Mouse (Mus musculus) limb, embryonic 13.5 days (tissue): ENCODE results near the gene Mmp13. TPM values are rescaled to one million over a fixed set of nuclear protein-coding genes. Genes with fewer than 3 reads are reported as not detected.
"Not testable (repeated sequence)": the region's sequence is repeated elsewhere in the genome, so short reads cannot be mapped to it uniquely, and the experiment has no call there.

Experiments
- ATAC-seq: fragments of 200-750 bp; cut with Nextera tagmentation; 2 replicates; pipeline ENCODE4 v1.8.0; 2017; ENCODE audit warnings: low read depth, moderate number of reproducible peaks, moderate TSS enrichment; ENCODE audit not compliant: low FRiP score
- H3K27ac ChIP-seq: fragments of 300-500 bp; sonication (generic); 2 replicates; pipeline ENCODE4 v1.5.1; 2015; ENCODE audit warnings: inconsistent platforms, mild to moderate bottlenecking, moderate library complexity
- H3K27me3 ChIP-seq: fragments of 300-500 bp; sonication (generic); 2 replicates; pipeline ENCODE4 v1.6.1; 2015; ENCODE audit warnings: mild to moderate bottlenecking, inconsistent platforms
- H3K36me3 ChIP-seq: fragments of 300-500 bp; sonication (generic); 2 replicates; pipeline ENCODE4 v1.6.1; 2015; ENCODE audit warnings: inconsistent platforms, mild to moderate bottlenecking, moderate library complexity
- H3K4me1 ChIP-seq: fragments of 300-500 bp; sonication (generic); 2 replicates; pipeline ENCODE4 v1.6.1; 2015; ENCODE audit warnings: inconsistent platforms
- H3K4me2 ChIP-seq: fragments of 300-500 bp; sonication (generic); replicated peaks from 2 replicates; pipeline ENCODE4 v1.6.1; 2015; ENCODE audit warnings: inconsistent platforms, mild to moderate bottlenecking, moderate library complexity
- H3K4me3 ChIP-seq: fragments of 300-500 bp; sonication (generic); 2 replicates; pipeline ENCODE4 v1.5.1; 2015; ENCODE audit warnings: moderate library complexity, mild to moderate bottlenecking, inconsistent platforms
- H3K9ac ChIP-seq: fragments of 300-500 bp; sonication (generic); 2 replicates; pipeline ENCODE4 v1.6.1; 2015; ENCODE audit warnings: mild to moderate bottlenecking, inconsistent platforms
- H3K9me3 ChIP-seq: fragments of 300-500 bp; sonication (generic); 2 replicates; pipeline ENCODE4 v1.6.1; 2016; ENCODE audit warnings: inconsistent platforms
- WGBS: fragments of 180-500 bp; shearing (Covaris S2); methylation state at CpG from one replicate; pipeline ENCODE4 v1.1.7; 2015; 5-methylcytosine and 5-hydroxymethylcytosine counted together
- polyA plus RNA-seq: library from polyadenylated mRNA; unstranded; fragments of >200 nt; fragmentation: Nextera tagmentation; extraction: Ambion mirVana; gene quantifications from 2 replicates; pipeline ENCODE4 v1.2.1, GENCODE M21; 2015

Mmp13 gene
- polyA plus RNA-seq = 0.14 TPM in 1 of 2 replicates, not detected in the other

DNA sequence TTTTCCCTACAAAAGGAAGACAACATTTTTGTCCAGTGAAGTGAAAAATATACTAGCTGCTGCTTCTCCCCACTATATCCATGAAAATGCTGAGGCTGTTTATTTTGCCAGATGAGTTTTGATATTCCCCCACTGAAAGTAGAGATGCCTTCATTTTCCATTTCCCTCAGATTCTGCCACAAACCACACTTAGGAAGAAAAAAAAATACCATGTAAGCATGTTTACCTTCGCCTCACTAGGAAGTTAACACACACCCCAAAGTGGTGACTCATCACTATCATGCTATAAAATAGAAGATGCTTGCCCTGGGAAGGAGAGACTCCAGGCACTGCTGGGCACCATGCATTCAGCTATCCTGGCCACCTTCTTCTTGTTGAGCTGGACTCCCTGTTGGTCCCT lies at the start of gene Mmp13:
Gene Mmp13 (plus strand): TSS at position 301 of the 400 bp plus-strand sequence.
- Histone ChIP-seq H3K27ac (no peak within 1 kb of the TSS), H3K9ac (no peak within 1 kb of the TSS), H3K4me3 (no peak within 1 kb of the TSS), H3K9me3 (no peaks in the 10 kb centered on the region), H3K4me2 (no peak within 1 kb of the TSS), H3K27me3 (no peaks in the 10 kb centered on the region), H3K36me3 (no peaks in the 10 kb centered on the region), H3K4me1 (no peaks in the 10 kb centered on the region)
- ATAC-seq = no peak
- 73% methylated on average over 1 of the region's 1 CpGs for WGBS

DNA sequence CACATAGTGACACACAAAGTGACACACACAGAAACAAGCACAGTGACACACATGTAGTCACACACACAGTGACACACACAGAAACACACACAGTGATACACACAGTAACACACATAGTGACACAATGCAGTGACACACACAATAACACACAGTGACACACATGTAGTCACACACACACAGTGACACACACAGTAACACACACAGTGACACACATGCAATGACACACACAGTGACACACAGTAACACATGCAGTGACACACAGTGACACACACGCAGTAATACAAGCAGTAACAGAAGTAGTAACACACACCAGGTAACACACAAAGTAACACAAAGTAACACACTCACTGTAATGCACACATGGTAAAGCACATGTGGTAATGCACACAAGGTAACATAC lies 33.7 kb upstream of the Mmp13 start:
- Histone ChIP-seq H3K9ac (no peak overlapping the region), H3K4me2 (no peak overlapping the region), H3K4me3 (no peak overlapping the region), H3K36me3 (no peaks in the 10 kb centered on the region), H3K9me3 (no peaks in the 10 kb centered on the region), H3K4me1 (no peaks in the 10 kb centered on the region), H3K27me3 (no peaks in the 10 kb centered on the region), H3K27ac (no peak overlapping the region)
- WGBS = 97% methylated on average over 1 of the region's 1 CpGs
- no peak for ATAC-seq

DNA sequence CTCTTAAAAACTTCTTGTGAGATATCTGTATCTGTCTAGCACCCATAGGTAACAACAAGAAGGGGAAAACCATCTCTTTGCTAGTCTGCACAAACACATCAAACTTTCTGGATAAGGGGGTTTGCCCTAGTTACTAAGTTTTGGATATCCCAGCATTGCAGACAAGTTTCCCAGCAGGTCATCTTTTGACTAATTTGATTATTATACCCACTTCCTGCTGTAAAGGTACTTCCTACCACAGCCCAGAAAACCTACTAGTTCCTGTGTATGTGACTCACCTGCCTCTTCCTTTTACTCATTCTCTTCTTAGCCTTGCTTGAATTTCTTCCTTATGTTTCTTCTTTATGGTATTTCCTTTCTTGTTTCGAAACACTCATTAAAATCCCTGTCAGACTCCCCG lies 32.3 kb upstream of the Mmp13 start:
- H3K27me3 ChIP-seq = no peaks in the 10 kb centered on the region
- no peak for ATAC-seq
- H3K27ac ChIP-seq = no peak overlapping the region
- no peak overlapping the region for H3K4me2 ChIP-seq
- 69% methylated on average over 2 of the region's 2 CpGs for WGBS
- H3K4me3 ChIP-seq = no peak overlapping the region
- no peaks in the 10 kb centered on the region for H3K4me1 ChIP-seq
- H3K36me3 ChIP-seq = no peaks in the 10 kb centered on the region
- H3K9ac ChIP-seq = no peak overlapping the region
- H3K9me3 ChIP-seq = no peaks in the 10 kb centered on the region

DNA sequence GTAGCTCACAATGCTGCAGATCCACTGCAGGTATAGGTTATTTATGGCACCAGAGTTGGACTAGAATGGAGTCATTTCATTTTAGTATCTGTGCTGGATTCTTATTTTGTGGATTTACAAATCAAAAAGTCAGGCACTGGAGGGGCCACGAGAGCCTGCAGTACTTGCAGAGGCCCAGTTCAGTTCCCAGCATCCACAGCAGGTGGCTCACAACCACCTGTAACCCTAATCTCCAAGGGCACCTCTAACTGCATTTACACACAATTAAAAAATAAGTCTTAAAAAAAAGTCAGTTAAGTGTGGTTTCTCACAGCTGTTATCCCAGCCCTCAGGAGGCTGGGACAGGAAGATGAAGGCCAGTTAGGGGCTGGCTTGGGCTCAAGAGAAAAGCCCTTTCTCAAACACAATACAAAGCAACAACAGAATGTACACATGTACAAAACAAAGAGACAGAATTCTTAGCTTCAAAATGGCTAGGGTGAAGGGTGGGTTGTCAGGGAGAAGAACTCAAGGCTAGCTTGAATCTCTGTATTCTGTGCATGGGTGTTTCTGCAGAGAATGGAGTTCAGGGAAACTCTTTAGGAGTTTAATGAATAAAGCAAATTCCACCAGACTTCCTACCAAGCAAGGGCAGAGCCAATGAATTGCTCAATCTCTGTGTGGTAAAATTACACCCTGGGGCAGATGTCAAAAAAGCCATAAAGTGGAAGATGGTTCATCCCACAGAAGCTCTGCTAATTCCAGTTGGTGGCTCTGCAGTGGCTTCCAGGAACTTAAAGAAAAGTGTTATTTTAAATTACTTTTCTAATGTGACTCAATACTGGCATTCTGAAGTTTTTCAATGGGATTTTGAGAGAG lies 19.3 kb upstream of the Mmp13 start:
- no peaks in the 10 kb centered on the region for H3K4me1 ChIP-seq
- no peaks in the 10 kb centered on the region for H3K36me3 ChIP-seq
- ATAC-seq = no peak
- no peak overlapping the region for H3K27ac ChIP-seq
- no peak overlapping the region for H3K4me3 ChIP-seq
- no peak overlapping the region for H3K9ac ChIP-seq
- H3K9me3 ChIP-seq = no peaks in the 10 kb centered on the region
- H3K27me3 ChIP-seq = no peaks in the 10 kb centered on the region
- 43% methylated on average over 1 of the region's 1 CpGs for WGBS
- no peak overlapping the region for H3K4me2 ChIP-seq

DNA sequence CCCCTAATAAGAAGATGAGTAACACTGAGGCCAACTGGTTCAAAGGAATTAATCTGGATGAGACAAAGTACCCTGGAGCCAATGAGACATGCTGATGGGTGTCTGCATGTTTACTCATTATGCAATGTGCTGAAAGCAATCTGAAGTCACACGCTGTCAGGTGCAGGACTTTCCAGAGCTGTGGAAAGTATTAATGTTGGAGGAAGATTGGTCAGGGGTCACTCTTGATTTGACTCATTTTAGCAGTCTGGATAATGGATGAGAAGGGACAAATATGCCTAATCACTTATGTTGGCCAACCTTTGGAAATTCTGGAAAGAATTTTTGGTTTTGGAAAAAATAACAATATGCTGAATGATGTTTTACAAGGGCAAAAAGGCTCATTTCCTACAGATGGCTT lies 10.6 kb upstream of the Mmp13 start:
- no peaks in the 10 kb centered on the region for H3K9me3 ChIP-seq
- H3K27ac ChIP-seq = no peak overlapping the region
- H3K4me3 ChIP-seq = no peak overlapping the region
- H3K9ac ChIP-seq = no peak overlapping the region
- ATAC-seq = no peak
- H3K4me2 ChIP-seq = no peak overlapping the region
- no peaks in the 10 kb centered on the region for H3K27me3 ChIP-seq
- H3K36me3 ChIP-seq = no peaks in the 10 kb centered on the region
- no peaks in the 10 kb centered on the region for H3K4me1 ChIP-seq
- WGBS = 89% methylated on average over 1 of the region's 1 CpGs

DNA sequence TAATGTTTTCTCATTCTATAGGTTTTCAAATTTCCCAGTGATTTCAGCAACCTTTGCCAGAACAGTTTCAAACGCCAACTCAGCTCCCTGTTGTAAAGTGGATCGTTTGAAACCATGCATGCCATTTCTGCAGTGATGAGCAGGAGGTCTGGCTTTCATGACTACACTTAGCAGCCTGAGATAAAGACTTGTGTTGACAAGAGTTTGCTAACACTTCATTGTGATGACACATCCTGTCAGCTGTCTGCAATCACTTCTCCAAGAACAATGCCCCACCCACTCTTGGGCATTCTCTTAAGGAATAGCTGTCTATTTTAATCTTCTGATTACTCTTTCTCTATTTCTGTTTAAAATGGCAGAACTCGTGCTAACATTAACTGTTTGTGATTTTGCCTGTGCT lies 2.2 kb upstream of the Mmp13 start:
- no peak overlapping the region for H3K4me2 ChIP-seq
- no peaks in the 10 kb centered on the region for H3K4me1 ChIP-seq
- ATAC-seq = no peak
- no peaks in the 10 kb centered on the region for H3K36me3 ChIP-seq
- H3K9me3 ChIP-seq = no peaks in the 10 kb centered on the region
- H3K4me3 ChIP-seq = no peak overlapping the region
- no peaks in the 10 kb centered on the region for H3K27me3 ChIP-seq
- WGBS = 47% methylated on average over 3 of the region's 3 CpGs
- no peak overlapping the region for H3K9ac ChIP-seq
- H3K27ac ChIP-seq = no peak overlapping the region

DNA sequence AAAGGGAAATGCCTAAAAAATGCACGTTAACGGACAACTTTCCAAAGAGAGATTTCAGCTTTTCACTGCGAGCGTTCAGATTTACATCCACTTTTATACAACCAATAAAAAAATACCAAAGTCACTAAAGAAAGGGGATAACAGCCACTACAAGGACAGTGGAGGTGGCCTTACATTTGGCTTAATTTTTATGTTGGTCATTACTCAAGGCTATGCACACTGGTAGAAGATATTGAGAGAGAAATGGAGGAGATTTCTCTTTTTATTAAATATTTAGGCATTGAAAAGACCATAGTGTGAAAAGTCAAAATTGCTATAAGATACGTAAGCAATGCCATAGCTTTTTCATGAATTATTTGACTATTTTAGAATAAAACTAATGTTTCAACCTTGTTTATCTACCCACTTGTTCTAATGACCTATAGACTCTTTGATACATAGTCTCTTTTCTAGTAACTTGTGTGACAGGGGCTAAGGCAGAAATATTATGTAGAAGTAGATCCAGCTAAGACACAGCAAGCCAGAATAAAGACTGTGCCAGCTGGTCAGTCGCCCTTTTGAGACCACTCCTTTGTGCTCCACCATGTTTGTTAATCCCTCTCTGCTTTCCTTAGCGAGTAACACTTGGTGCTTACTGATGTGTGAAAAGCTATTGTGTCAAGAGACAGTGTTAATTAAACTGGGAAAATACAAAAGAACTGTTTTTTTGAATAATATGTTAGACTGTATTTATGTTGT lies 10.4 kb downstream of the Mmp13 start:
- no peaks in the 10 kb centered on the region for H3K27me3 ChIP-seq
- H3K4me1 ChIP-seq = no peaks in the 10 kb centered on the region
- no peaks in the 10 kb centered on the region for H3K9me3 ChIP-seq
- no peak overlapping the region for H3K4me2 ChIP-seq
- no peaks in the 10 kb centered on the region for H3K36me3 ChIP-seq
- H3K4me3 ChIP-seq = no peak overlapping the region
- ATAC-seq = no peak
- no peak overlapping the region for H3K9ac ChIP-seq
- no peak overlapping the region for H3K27ac ChIP-seq
- 84% methylated on average over 7 of the region's 7 CpGs for WGBS

DNA sequence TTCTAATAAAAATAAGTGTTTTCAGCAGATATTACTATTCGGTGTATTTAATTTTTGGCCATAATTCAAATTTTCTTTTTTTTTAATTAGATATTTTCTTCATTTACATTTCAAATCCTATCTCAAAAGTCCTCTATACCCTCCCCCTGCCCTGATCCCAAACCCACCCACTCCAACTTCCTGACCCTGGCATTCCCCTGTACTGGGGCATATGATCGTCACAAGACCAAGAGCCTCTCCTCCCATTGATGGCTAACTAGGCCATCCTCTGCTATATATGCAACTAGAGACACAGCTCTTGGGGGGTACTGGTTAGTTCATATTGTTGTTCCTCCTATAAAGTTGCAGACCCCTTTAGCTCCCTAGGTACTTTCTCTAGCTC lies 11.0 kb downstream of the Mmp13 start:
- H3K9me3 ChIP-seq, H3K4me3 ChIP-seq, H3K36me3 ChIP-seq, ATAC-seq, H3K4me2 ChIP-seq, H3K27ac ChIP-seq, H3K27me3 ChIP-seq, H3K4me1 ChIP-seq, H3K9ac ChIP-seq: not testable (repeated sequence)
- WGBS = 97% methylated on average over 2 of the region's 2 CpGs

DNA sequence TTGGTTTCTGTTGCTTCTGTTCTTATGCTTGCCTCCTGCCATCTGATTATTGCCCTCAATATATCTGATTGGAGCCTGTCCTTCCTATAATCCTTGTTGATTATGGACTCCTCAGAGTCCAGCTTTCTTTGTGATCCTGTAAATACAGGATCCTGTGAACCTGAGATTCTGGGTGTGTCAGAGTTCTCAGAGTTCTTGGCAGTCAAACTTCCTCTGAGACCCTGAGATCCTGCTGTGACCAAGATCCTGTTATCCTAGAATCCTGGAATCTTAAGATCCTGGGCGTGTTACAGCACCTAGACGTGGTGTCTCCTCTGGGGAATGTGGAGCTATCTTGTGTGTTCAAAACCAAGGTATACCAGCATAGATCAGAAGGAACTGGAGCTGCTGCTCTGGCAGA lies 17.2 kb downstream of the Mmp13 start:
- Histone ChIP-seq H3K4me1 (no peaks in the 10 kb centered on the region), H3K36me3 (no peaks in the 10 kb centered on the region), H3K27ac (no peak overlapping the region), H3K27me3 (no peaks in the 10 kb centered on the region), H3K9me3 (no peaks in the 10 kb centered on the region), H3K4me2 (no peak overlapping the region), H3K9ac (no peak overlapping the region), H3K4me3 (no peak overlapping the region)
- no peak for ATAC-seq
- 59% methylated on average over 2 of the region's 2 CpGs for WGBS

DNA sequence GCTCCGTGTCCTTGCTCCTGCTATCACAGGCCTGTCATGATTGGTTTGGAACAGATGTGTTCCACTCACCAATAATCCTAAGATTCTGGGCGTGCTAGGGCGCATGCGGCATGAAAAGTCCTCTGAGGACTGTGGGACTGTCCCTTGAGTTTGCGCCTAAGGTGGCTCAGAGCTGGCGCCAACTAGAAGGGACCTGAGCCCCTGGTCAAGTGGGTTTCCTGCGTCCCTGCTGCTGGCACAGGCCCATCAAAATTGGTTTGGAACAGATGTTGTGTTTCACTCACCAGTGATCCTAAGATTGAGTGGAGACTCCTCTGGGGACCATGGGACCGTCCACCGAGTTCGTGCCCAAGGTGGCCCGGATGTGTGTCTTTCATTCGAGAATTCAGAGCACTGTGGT lies 17.6 kb downstream of the Mmp13 start:
- Histone ChIP-seq H3K36me3 (no peaks in the 10 kb centered on the region), H3K9ac (no peak overlapping the region), H3K9me3 (no peaks in the 10 kb centered on the region), H3K4me3 (no peak overlapping the region), H3K4me1 (no peaks in the 10 kb centered on the region), H3K27me3 (no peaks in the 10 kb centered on the region), H3K27ac (no peak overlapping the region), H3K4me2 (no peak overlapping the region)
- no peak for ATAC-seq
- 87% methylated on average over 12 of the region's 12 CpGs for WGBS

DNA sequence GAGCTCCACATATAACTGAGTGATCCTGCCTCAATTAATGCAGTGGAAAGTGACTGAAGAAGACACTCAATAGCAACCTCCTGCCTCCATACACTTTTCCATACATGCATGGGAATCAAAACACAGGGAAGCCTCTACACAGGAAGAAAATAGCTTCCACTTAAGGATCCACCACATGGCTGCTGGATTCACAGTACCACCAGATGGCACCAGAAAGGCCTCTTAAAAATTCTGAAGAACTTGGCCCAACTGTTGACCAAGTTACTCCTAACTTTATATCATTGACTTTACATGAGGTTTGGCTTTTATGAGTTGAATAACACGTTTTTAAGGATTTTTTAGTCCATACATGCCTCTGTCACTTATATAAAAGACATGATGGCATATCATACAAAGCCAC lies 19.8 kb downstream of the Mmp13 start:
- H3K9ac ChIP-seq = no peak overlapping the region
- H3K4me2 ChIP-seq = no peak overlapping the region
- 14% methylated on average over 1 of the region's 1 CpGs for WGBS
- no peaks in the 10 kb centered on the region for H3K9me3 ChIP-seq
- no peak overlapping the region for H3K27ac ChIP-seq
- no peak overlapping the region for H3K4me3 ChIP-seq
- no peaks in the 10 kb centered on the region for H3K36me3 ChIP-seq
- no peak for ATAC-seq
- no peaks in the 10 kb centered on the region for H3K4me1 ChIP-seq
- no peaks in the 10 kb centered on the region for H3K27me3 ChIP-seq

DNA sequence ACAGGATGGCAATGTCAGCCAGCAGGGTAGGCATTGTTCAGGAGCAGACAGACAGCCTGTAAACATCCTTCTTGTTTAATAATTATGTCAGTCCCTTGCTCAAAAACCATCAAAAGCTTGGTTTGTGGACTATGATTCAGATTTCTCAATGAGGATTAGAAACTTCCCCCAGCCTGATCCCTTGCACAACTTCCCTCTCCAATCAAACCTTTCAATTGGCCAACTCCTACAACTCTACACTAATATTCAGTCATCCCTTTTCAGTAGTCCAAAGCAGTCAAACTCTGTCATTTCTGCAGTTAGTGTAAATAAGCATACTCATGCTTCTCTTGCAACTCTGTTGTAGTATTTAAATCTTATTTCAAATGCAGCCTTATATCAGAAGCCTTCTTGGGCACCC lies 59.5 kb downstream of the Mmp13 start:
- ATAC-seq = no peak
- Histone ChIP-seq H3K27me3 (no peaks in the 10 kb centered on the region), H3K27ac (no peak overlapping the region), H3K4me1 (no peaks in the 10 kb centered on the region), H3K4me2 (no peak overlapping the region), H3K9ac (no peak overlapping the region), H3K9me3 (no peaks in the 10 kb centered on the region), H3K36me3 (no peaks in the 10 kb centered on the region), H3K4me3 (no peak overlapping the region)
